Mouse (Mus musculus): ENCODE results near the gene Sgsh. TPM values are rescaled to one million over a fixed set of nuclear protein-coding genes. Genes with fewer than 3 reads are reported as not detected.

The Sgsh gene
- 35.1 and 36.8 TPM in 2 replicates for polyA plus RNA-seq (2012; rRNA removed)

DNA sequence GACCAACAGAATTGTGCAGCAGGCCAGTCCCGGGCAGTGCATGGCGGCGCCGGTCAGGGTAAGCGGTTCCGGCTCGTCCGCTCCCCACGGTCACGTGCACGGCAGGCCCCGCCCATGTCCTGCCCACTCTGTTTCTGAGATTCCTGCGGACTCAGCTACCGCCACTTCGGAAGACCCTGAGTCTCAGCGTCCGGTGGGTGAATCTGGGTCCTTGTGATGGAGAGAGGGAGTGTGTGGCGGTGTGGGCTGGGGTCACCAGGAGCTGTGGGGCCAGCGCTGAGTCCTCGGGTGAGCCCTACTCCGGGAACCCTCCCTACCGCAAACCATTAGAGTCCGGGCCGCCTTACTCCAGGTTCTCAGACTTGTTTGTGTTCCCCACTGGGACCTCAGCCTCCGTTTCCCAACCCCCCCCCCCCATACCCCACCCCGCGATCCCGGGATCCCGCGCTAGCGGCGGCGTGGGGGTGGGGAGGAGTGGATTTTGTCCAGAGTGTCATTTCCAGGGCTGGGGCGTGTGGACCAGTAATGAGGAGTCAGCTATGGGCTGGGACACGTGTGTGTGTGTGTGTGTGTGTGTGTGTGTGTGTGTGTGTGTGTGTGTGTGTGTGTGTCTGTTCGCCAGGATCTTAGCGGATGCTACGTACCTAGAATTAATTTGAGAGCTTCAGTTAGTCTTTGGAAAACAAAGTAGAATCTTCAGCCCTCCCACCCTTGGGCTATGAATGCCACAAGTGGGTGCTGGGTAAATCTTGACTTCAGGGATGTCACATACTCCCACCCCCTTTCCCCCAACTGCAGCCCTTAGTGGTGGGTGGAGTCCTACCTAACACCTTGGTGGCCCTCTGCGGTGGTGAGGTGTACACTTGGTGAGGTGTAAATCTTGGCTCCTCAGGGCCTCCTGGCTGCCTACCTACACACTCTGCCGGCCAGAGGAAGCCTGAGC lies at the start of gene Sgsh, which contains the start of gene Slc26a11:
Sgsh (minus strand) TSS at position 94 of the 943 bp plus-strand sequence.
Slc26a11 (plus strand) TSS at position 115 of the 943 bp plus-strand sequence.

DNA sequence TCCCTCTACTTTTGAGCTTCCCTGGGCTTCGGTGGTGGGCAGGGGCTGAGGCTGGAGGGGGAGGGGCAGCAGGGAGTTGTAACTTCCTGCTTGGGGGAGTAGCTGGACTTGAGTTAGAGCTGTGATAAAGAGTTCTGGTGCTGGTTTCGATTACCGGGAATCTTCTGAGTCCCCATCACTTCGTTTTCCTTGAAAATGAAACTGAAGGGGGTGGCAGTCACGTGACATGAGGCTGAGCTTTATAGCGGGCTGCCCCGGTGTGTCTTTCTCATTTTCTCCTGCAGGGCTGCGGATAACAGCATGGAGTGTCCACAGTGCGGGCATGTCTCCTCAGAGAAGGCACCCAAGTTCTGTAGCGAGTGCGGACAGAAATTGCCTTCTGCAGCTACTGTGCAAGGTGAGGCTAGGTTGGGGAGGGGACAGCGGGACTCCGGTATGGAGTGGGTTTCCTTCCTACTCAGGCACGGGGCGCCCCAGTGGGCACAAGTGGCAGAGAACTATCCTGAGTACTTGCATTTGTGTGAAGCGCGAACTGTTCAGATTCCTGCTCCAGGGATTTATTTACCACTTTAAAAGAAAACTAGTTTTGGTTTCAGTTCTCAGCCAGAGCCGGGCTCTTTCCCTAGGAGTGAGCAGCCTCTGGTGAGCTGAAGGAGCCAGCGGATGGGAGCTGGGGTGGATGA lies 37.6 kb upstream of the Sgsh start, which contains the start of gene Rnf213:
Rnf213 (plus strand) TSS at position 301 of the 683 bp plus-strand sequence.

GRCm38 (mm10) chr11:119307658-119307867 lies 47.8 kb downstream of the Sgsh start, which contains the start of gene Card14:
Gene Card14 (plus strand): TSS chr11:119307768.

DNA sequence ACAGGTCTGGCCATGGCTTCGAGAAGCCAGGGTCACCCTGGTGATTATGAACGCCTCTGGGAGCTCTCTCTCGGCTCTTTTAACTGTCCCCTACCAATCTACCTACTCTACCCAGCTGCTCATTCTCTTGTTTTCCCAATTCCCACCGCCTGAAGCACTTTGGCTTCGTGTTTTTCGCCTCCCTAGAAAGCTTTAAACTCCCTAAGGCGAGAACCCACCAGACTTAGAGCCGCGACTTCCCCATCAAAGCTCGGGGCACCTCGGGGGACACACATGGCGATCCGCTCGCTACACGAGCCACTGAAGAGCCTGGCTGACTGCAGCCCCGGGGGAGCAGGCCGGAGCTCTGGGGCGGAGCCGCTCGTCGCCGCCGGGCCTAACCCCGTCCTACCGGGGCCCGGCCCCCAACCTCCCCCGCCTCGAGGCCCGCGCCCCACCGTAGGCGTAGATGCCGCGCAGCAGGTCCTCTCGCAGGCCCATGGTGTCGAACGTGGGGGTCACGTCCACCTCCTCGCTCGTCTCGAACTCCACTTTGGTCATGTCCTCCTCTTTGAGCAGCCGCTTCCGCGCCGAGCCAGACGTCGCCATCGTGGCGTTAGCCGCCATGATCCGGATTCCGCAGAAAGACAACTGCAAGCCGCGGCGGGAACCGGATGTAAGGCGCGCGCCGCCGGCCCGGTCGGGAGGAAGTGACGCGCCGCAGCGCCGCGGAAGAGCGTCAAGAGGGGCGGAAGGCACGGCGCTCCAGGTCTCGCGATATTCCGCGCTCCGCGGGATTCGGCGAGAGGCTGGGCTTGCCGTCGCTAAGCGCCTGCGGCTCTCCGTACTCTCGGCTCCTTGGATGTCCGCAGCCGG lies 55.7 kb downstream of the Sgsh start, which contains the start of gene Eif4a3:
Eif4a3 (minus strand) TSS at position 699 of the 855 bp plus-strand sequence.

Other genes starting within 250 kb of the Sgsh start
- 11.8 and 12.7 TPM in 2 replicates for gene Tbc1d16, start 127.0 kb downstream of the Sgsh start, polyA plus RNA-seq (2012; rRNA removed)
- gene Ccdc40, start 127.0 kb downstream of the Sgsh start, polyA plus RNA-seq (2012; rRNA removed) = 0.33 and 1.0 TPM in 2 replicates
- gene Gaa, start 87.6 kb downstream of the Sgsh start, polyA plus RNA-seq (2012; rRNA removed) = 131 and 143 TPM in 2 replicates
- 94.1 and 108 TPM in 2 replicates for gene Eif4a3, start 55.4 kb downstream of the Sgsh start, polyA plus RNA-seq (2012; rRNA removed)
- gene Card14, start 47.8 kb downstream of the Sgsh start, polyA plus RNA-seq (2012; rRNA removed) = 13.9 and 18.9 TPM in 2 replicates
- gene Slc26a11, start within 50 bp of the Sgsh start, polyA plus RNA-seq (2012; rRNA removed) = 12.4 and 23.1 TPM in 2 replicates
- 12.6 and 14.5 TPM in 2 replicates for gene Rnf213, start 37.6 kb upstream of the Sgsh start, polyA plus RNA-seq (2012; rRNA removed)
- gene Endov, start 135.8 kb upstream of the Sgsh start, polyA plus RNA-seq (2012; rRNA removed) = 17.4 and 21.4 TPM in 2 replicates
- gene Nptx1, start 192.2 kb upstream of the Sgsh start, polyA plus RNA-seq (2012; rRNA removed) = 0.72 and 0.92 TPM in 2 replicates
- 26.4 and 27.1 TPM in 2 replicates for gene Rptor, start 247.4 kb upstream of the Sgsh start, polyA plus RNA-seq (2012; rRNA removed)

Measured in colon, adult 2 months (tissue).